Mouse (Mus musculus) brain, embryonic 14.5 days (tissue): ENCODE data around the gene Edn2.

Source experiments
- CTCF ChIP-seq: fragments of 200-500 bp; IDR thresholded peaks from 2 replicates; pipeline ENCODE4 v1.5.1; 2012; ENCODE audit warnings: inconsistent platforms, mild to moderate bottlenecking, moderate library complexity, borderline replicate concordance; ENCODE audit not compliant: insufficient read depth, insufficient read length; ENCODE audit errors: extremely low read depth
- POLR2A ChIP-seq: fragments of 200-500 bp; IDR thresholded peaks from 2 replicates; pipeline ENCODE4 v1.6.1; 2012; ENCODE audit warnings: mild to moderate bottlenecking, inconsistent platforms, borderline replicate concordance; ENCODE audit not compliant: poor library complexity, insufficient read depth, insufficient read length, severe bottlenecking; ENCODE audit errors: extremely low read depth

- TF ChIP-seq CTCF = no peak
- no peak for TF ChIP-seq POLR2A
Observed at GRCm38 (mm10) chr4:120179123-120179522, 18.1 kb downstream of the Edn2 start.
